In the genomic region with DNA sequence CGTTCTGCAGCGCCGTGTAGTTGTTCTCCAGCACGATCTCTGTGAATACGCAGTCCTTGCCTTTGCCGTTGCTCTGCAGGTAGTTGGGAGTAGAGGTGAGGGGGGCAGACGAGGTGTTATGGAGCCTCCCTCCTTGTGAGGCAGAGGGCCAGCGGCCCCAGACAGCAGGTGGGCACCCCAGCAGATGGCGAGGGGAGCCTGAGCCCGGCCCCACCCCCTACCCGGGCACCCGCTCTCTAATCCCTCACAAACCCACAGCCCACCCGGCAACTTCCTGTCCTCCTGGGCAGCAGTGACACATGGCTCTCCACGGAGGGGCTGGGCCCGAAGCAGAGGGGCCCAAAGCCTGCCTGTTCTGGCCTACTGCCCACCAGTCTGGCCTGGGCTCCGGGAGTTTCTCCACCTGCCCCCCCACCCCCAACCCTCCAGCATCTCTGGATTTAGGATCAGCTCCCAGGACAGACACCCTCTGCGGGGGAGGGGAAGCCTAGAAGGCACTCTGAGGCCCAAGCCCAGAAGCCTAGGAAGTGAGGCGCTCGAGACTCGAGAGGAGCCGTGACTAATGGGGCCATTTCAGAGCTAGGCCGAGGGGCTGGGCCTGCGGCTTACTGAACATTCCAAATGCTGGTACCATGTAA, we compare ENCODE assay signal across 8 mouse cellular contexts. TPM values are rescaled to one million over a fixed set of nuclear protein-coding genes. Genes with fewer than 3 reads are reported as not detected.
DNase-seq lines count a peak whose midpoint lies in the region; ATAC-seq and TF ChIP-seq lines count a peak whose summit lies in the region.

No protein-coding gene starts in this region.

- no peaks in the 10 kb centered on the region for H3K9me3 ChIP-seq in liver, embryonic 12.5 days (replicated peaks)
- no peaks in the 10 kb centered on the region for H3K9me3 ChIP-seq in stomach, postnatal 0 days (ENCODE audit: control insufficient read depth, low read length)

- no peak for TF ChIP-seq POLR2A in cerebellum, adult 2 months (IDR thresholded peaks at IDR 0.05; ENCODE audit: borderline replicate concordance, insufficient read depth, low read length)

- peaks cover 10% of the 10 kb centered on the region; the same call in 1 of the 2 replicates for H3K27me3 ChIP-seq in cerebellum, adult 2 months (ENCODE audit: control insufficient read depth, insufficient read depth, low read length)
- H3K27me3 ChIP-seq in liver, embryonic 12.5 days (replicated peaks) = peaks cover 100% of the 10 kb centered on the region
- H3K27me3 ChIP-seq in stomach, postnatal 0 days (ENCODE audit: control insufficient read depth, insufficient read depth, low read length) = peaks cover 24% of the 10 kb centered on the region; the same call in 1 of the 2 replicates

- H3K4me2 ChIP-seq in liver, embryonic 12.5 days = peak overlapping the region; percentile 52
- peak overlapping the region; percentile 49 for H3K4me2 ChIP-seq in stomach, postnatal 0 days (replicated peaks; ENCODE audit: low read depth)

- 26% methylated on average over 23 of the region's 23 CpGs for WGBS in cerebellum, adult 2 months
- WGBS in liver, embryonic 12.5 days (ENCODE audit: insufficient replicate concordance) = 21% methylated on average over 23 of the region's 23 CpGs
- WGBS in stomach, postnatal 0 days = 24% methylated on average over 22 of the region's 23 CpGs

- H3K27ac ChIP-seq in cerebellum, adult 2 months (ENCODE audit: insufficient read depth, low read length) = no peak overlapping the region
- no peak overlapping the region for H3K27ac ChIP-seq in liver, embryonic 12.5 days
- no peak overlapping the region for H3K27ac ChIP-seq in stomach, postnatal 0 days (replicated peaks)

- no peak for DNase-seq in cerebellum, adult 2 months
- no peak for DNase-seq in cerebellum, adult 11-12 months
- peak; percentile 80 for DNase-seq in retina, postnatal 1 day
- no peak for DNase-seq in retina, embryonic 14.5 days (ENCODE audit: low spot score)
- no peak for DNase-seq in stomach, postnatal 0 days (ENCODE audit: low spot score)
- no peak for DNase-seq in layer of hippocampus, adult 9-10 months (ENCODE audit: low spot score)
- no peak for DNase-seq in frontal cortex, postnatal 25 days (ENCODE audit: low spot score in 2 of 2)

- peaks cover 3% of the 10 kb centered on the region; the same call in 1 of the 2 replicates for H3K4me1 ChIP-seq in cerebellum, adult 2 months (ENCODE audit: control insufficient read depth, insufficient read depth, low read length)
- peaks cover 19% of the 10 kb centered on the region for H3K4me1 ChIP-seq in liver, embryonic 12.5 days
- peaks cover 3% of the 10 kb centered on the region; the same call in 1 of the 2 replicates for H3K4me1 ChIP-seq in stomach, postnatal 0 days (replicated peaks; ENCODE audit: control insufficient read depth, insufficient read depth)

- 0 out of 2 replicates have a peak, but pooled peaks have one; percentile 11 for ATAC-seq in liver, embryonic 12.5 days
- ATAC-seq in stomach, postnatal 0 days (ENCODE audit: low FRiP score, low TSS enrichment) = peak; percentile 14; the same call in 1 of the 2 replicates

- no peaks in the 10 kb centered on the region for H3K36me3 ChIP-seq in liver, embryonic 12.5 days
- H3K36me3 ChIP-seq in stomach, postnatal 0 days (ENCODE audit: control insufficient read depth, insufficient read depth, low read length) = no peaks in the 10 kb centered on the region

- TF ChIP-seq CTCF in cerebellum, adult 2 months (IDR thresholded peaks at IDR 0.05; ENCODE audit: borderline replicate concordance, insufficient read depth, low read depth, low read length) = no peak
- TF ChIP-seq CTCF in stomach, postnatal 0 days (IDR thresholded peaks at IDR 0.05; ENCODE audit: low read depth) = no peak

- H3K4me3 ChIP-seq in cerebellum, adult 2 months (replicated peaks; ENCODE audit: insufficient read depth, low read depth, low read length) = peak overlapping the region; percentile 48
- peak overlapping the region; percentile 22; the same call in 1 of the 2 replicates for H3K4me3 ChIP-seq in liver, embryonic 12.5 days
- peak overlapping the region; percentile 23 for H3K4me3 ChIP-seq in stomach, postnatal 0 days (ENCODE audit: low read depth, low read length)

- H3K9ac ChIP-seq in liver, embryonic 12.5 days = no peak overlapping the region
- no peak overlapping the region for H3K9ac ChIP-seq in stomach, postnatal 0 days (ENCODE audit: low read length)

- TF ChIP-seq EP300 in stomach, postnatal 0 days (optimal IDR thresholded peaks at IDR 0.05) = no peak

RNA-seq across cellular contexts. Expression of a gene that starts 5.4 kb away (rescaled TPM):
- polyA plus RNA-seq in cerebellum, adult 2 months (2012; rRNA removed) = not detected in 2 replicates
- polyA plus RNA-seq in liver, embryonic 12.5 days (2016; fragmentation: Nextera tagmentation; extraction: Ambion mirVana) = not detected in 2 replicates
- polyA plus RNA-seq in stomach, postnatal 0 days (2015; fragmentation: Nextera tagmentation; extraction: Ambion mirVana) = not detected in 2 replicates

RNA-seq across cellular contexts. Expression of a gene that starts 12.1 kb away (rescaled TPM):
- 14.7 and 15.0 TPM in 2 replicates for polyA plus RNA-seq in cerebellum, adult 2 months (2012; rRNA removed)
- 13.7 and 14.8 TPM in 2 replicates for polyA plus RNA-seq in liver, embryonic 12.5 days (2016; fragmentation: Nextera tagmentation; extraction: Ambion mirVana)
- 9.9 and 10.9 TPM in 2 replicates for polyA plus RNA-seq in stomach, postnatal 0 days (2015; fragmentation: Nextera tagmentation; extraction: Ambion mirVana)

RNA-seq across cellular contexts. Expression of a gene that starts 46.3 kb away (rescaled TPM):
- polyA plus RNA-seq in cerebellum, adult 2 months (2012; rRNA removed) = 109 and 116 TPM in 2 replicates
- polyA plus RNA-seq in liver, embryonic 12.5 days (2016; fragmentation: Nextera tagmentation; extraction: Ambion mirVana) = 34.8 and 37.9 TPM in 2 replicates
- 16.5 and 19.0 TPM in 2 replicates for polyA plus RNA-seq in stomach, postnatal 0 days (2015; fragmentation: Nextera tagmentation; extraction: Ambion mirVana)
